Mouse (Mus musculus): ENCODE measurements around the gene Etnk1.

DNA sequence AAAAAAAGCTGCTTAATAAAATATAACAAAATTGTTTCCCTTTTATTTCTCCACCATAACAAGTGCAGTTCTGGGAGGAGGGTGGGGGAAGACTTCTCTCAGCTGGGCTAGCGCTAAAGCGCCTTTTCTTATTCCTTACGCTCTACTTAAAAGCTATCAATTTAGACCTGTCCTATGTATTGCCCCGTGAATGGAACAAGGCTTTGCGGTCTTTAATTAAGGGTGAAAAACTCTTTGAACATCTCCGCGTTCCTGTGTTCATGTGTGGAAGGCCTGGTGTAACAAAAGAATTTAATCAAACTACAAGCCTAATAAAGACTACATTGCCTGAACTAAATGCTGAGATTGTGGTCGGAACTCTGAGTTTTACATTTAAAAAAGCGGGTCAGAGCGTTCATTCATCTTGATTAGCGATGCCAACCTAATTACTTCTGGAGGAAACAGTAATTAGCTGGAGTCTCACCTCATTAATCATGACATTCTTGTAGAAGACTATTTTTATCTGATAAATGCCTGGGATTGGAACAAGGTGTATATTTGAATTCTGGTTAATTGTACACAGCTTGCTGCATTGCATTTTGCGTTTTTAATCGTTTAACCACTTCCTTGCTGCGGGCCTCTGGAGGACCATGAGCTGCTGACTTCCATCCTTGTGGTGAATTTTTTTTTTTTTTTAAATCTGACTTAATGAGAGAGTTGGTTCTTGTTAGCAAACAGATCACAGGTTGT lies 93.7 kb downstream of the Etnk1 start:
- TF ChIP-seq CTCF (IDR thresholded peaks at IDR 0.05; ENCODE audit: insufficient read depth, low read length) (no peak), POLR2A (IDR thresholded peaks at IDR 0.05; ENCODE audit: borderline replicate concordance, extremely low read depth, low read depth, low read length) (no peak)
